Mouse (Mus musculus) bone marrow, adult 2 months (tissue): ENCODE results near the gene Lcp1.

Experiments used
- CTCF ChIP-seq: fragments of 200-500 bp; IDR thresholded peaks from 2 replicates; pipeline ENCODE4 v1.5.1; 2011; ENCODE audit warnings: low read length, control low read depth; ENCODE audit not compliant: control insufficient read depth, insufficient read depth
- POLR2A ChIP-seq: fragments of 200-500 bp; IDR thresholded peaks from 2 replicates; pipeline ENCODE4 v1.6.1; 2011; ENCODE audit warnings: low read depth, mild to moderate bottlenecking, control low read depth, low read length, borderline replicate concordance; ENCODE audit not compliant: control insufficient read depth

GRCm38 (mm10) chr14:75192858-75193257 lies 62.0 kb downstream of the Lcp1 start:
- TF ChIP-seq CTCF: no peak
- TF ChIP-seq POLR2A: no peak
